Mouse (Mus musculus) spleen, postnatal 14 days (tissue): ENCODE measurements at regions not wholly inside any gene's neighbourhood (a gene's known extent, or its start where the extent isn't known, plus 50 kb on each side); places are given as distances from the start of the nearest gene placed in this dataset.

Experiments
- DNase-seq, 2 experiments: peaks; one replicate each; pipeline ENCODE4 v3.0.0; 2021 to 2022; ENCODE audit warnings: low spot score in 2 of 2

GRCm38 (mm10) chr7:71488016-71488650, 136.8 kb upstream of the Gm10295 start:
- no peak for DNase-seq

- no peak for DNase-seq
Observed at GRCm38 (mm10) chr7:71475383-71475782, 124.1 kb upstream of the Gm10295 start.

GRCm38 (mm10) chr7:71472384-71473141, 121.3 kb upstream of the Gm10295 start:
- DNase-seq, result no peak

- DNase-seq, result no peak
Observed at GRCm38 (mm10) chr7:71471658-71472383, 120.5 kb upstream of the Gm10295 start.

- DNase-seq, result no peak
Observed at GRCm38 (mm10) chr7:71471319-71471657, 120.0 kb upstream of the Gm10295 start.

DNA sequence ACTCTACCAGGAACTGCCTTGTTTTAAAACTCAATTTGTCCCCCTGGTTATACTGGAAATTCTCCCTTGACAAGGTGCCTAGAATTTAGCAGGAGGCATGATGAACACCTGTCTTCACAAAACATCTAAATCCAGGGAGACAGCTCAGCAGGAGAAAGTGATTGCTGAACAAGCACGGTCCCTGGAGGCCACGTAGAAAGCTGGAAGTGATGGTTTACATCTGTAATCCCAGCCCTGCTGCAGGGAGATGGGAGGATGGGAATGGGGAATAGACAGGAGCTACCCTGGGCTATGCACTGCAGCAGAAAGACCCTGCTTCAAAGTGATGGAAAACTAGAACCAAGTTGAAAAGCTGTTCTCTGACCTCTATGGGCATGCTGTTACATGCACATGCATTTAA, 119.1 kb upstream of the Gm10295 start:
- no peak for DNase-seq

GRCm38 (mm10) chr7:71469951-71470350, 118.7 kb upstream of the Gm10295 start:
- DNase-seq, result no peak

GRCm38 (mm10) chr7:71467436-71468127, 116.3 kb upstream of the Gm10295 start:
- DNase-seq, result no peak

- no peak for DNase-seq
Observed at GRCm38 (mm10) chr7:71464127-71464526, 112.8 kb upstream of the Gm10295 start.

DNA sequence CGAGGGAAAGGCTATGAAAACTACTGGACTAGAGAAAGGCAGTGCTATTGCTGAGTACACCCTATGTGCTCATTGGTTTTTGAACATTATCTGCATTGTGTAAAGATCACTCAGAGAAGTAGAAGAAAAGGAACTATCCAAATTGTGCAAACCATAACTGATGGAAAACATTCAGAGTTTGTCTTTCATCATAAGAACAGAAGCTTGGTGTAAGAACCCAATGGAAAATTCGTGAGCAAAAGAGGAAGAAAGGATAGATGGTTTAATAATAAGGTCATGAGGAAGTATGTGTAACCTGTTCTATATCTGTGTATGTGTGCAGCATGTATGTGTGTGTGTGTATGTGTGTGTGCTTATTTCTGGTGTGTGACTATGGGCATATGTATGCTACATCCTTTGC, 112.3 kb upstream of the Gm10295 start:
- DNase-seq, result no peak

DNA sequence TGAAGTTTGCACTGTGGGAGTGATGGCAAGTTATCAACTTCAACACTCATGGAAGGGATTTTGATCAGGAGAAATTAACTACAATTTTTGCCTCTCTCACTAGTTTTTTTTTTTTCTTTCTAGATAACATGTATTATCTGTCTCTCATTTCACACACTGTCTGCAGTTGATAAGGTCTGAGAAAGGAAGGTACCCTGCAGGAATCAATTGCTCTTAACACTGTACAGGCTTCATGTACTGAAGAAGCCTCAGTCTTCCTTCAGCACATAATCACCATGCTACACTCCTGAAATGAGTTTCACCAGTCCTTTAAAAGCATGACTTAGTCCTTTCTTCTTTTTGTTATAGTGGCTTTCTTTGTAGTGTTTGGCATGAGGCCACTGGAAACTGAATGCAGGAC, 108.5 kb upstream of the Gm10295 start:
- no peak for DNase-seq

GRCm38 (mm10) chr7:71458104-71458754, 106.9 kb upstream of the Gm10295 start:
- DNase-seq, result no peak

DNA sequence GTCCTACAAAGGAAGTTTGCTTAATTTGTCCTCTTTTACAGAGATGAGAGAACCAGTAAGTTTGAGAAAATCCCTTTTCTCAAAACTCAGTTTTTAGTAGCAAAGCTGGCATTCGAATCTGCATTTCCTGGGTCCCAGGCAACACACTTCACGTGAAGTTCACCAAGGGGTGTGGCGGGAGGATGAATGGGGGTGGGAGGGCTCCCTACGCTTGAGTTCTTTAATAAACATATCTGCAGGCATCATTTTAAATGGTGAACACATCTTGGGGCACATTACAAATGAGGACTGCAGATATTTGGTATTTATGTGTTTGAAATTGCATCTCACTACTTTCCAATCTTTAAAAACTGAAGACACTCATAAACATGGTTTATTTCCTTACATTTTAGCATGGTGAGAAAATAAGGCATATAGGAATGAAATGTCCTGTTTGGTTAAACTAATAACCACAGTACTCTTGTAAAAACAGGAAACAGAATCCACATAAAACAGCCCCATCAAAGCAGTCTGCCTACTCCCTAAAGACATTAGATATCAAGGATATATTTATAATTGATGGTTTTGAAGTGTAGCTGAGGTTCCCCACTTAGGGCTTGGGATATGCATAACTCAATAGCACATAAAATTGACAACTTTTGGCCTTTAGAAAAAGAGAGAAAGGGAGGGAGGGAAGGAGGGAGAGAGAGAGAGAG, 106.3 kb upstream of the Gm10295 start:
- no peak for DNase-seq

- no peak for DNase-seq
Observed at GRCm38 (mm10) chr7:71456421-71456820, 105.1 kb upstream of the Gm10295 start.

DNA sequence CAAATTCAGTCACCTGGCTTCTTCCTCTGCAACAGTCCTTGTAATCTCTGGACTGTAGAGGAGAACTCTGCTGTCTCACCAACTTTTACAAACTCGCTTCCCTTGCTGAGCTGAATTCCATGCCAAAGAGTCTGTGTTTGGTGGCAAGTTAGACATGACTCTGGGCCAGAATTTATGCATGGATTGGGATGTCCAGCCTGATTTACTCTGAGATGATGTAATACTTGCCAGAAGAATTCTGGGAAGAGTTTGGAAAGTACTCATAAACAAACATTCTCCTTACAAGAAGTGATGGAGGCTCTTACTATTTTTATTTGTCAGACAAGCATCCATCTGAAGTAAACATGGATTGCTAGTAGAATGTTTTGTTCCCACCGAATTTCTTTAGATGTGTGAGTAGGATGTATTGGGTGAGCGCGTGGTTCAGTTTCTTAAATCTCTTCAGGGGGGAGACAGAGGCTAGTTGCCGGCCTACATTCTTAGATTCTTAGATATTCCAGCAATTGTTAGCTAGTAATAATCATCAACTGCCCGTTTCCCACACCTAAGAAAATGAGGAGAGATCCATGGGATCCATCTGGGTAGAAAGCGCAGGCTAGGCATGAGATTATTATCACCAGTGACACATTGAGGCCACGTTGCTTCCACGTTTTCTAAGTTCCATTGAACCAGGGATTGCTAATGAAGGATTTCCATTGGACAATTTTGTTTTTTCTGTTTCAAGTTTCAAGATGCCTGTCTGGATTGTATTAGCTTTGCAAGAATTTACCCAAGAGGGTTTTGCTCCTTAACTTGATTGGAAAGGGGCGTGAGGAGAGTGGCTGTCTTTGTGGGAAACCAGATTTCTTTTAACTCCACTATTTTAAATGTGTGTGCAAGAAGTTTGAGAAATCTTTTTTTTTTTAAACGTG, 89.3 kb upstream of the Gm10295 start:
- DNase-seq, result no peak

DNA sequence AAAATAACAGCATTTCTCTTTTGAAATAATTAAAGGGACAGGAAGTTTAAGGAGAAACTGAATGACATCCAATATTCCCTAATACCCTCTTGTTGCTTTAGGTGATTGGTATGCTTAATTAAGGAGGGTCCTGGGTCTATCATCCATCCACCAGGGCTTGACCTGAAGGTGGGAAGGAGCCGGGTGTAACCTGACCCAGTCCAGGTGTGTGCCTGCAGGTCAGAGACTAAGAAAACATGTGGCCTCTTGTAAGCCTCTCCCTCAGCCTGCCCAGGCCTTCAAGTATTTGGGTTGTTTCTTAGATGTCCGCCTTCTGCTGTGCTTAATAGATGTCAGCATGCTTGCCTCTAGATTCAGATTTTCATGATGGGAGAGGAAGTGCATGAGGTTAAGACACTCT, 74.7 kb upstream of the Gm10295 start:
- DNase-seq, result no peak

- no peak for DNase-seq
Observed at GRCm38 (mm10) chr7:71419261-71419660, 68.0 kb upstream of the Gm10295 start.

DNA sequence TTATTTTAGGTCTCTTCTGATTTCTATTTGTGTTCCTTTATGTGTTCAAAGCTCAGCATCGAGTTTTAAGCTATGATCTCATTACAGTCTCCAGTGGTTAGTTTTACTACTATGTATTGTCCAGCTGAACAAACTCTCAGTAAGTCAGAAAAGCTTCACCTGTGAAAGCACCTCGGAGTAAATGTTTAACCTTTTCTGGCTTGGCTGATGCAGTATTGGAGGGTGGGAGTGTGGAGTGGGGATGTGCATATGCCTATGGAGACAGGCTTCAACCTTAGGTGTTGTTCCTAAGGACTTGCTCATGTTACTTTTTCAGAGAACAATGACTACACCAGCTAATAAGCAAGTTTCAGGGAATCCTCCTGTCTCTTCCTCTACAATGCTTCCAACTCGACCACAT, 67.6 kb upstream of the Gm10295 start:
- DNase-seq, result no peak

GRCm38 (mm10) chr7:71414756-71415155, 63.5 kb upstream of the Gm10295 start:
- DNase-seq, result no peak

DNA sequence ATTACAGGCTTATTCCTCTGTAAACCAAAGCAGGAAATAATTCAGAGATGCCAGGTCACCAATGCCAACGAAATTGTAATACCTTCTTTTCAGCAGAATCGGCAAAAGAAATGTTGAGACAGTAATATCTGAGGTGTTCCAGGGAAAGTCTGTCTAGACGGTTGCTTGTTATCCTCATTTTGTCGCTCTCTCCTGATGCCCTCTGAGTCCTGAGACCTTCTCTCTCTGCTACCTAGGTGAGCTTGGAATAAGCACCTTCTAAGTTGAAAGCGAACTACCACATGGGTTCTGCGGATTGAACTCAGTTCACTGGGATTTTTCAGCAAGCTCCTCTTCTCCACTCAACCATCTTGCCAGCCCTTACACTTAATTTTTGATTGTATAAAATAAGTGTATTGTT, 61.8 kb upstream of the Gm10295 start:
- no peak for DNase-seq
